Comparison of ENCODE assay signal across 8 mouse cellular contexts in the genomic region with DNA sequence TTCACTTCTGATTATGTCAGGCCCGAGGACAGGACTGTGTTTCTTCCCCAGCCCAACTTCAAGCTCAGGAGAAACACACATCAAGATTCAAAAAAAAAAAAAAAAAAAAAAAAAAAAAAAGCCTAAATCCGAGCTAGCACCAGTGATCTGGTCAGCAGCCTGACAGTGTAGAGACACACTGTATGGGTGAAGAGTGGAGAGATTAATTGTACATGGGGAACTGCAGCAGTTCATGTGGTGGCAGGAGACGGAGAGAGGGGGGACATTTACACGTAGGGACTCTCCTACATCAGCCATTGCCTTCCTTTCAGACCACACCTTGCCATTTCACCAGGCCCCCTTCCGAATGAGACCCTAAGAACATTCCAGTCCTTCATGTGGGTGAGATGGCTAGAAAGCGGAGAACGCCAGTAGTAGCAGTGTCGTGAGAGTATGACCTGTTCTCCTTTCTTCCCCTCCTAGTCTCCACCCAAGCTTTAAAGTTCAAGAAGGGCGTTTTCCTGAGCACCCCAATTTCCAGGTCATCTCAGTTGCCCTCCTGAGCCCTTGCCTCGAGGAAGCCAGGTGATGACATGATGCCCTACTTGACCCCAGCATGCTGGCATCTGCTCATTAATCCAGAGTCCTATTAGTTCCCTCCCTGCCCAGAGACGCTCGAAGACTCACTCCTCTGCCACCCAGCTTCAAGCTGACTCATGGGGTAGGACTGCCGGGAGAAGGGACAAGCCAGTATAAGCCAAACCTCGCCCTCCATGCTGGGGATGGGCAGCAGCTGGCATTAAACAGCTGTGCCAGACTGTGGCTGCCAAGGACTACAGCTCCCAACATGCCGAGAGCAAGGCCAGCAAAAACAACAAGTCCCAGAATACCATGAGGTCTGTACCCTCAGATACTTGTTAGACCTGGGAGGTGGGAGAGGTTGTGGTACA. TPM values are rescaled to one million over a fixed set of nuclear protein-coding genes. Genes with fewer than 3 reads are reported as not detected.
A peak's percentile ranks its signal among the peaks of the same experiment; 100 is the strongest.
DNase-seq lines count a peak whose midpoint lies in the region; ATAC-seq and TF ChIP-seq lines count a peak whose summit lies in the region.

No protein-coding gene starts in this region.

- H3K9ac ChIP-seq in kidney, embryonic 14.5 days (ENCODE audit: low read depth, low read length): peak overlapping the region; percentile 74
- H3K9ac ChIP-seq in liver, embryonic 14.5 days (replicated peaks): peak overlapping the region; percentile 93

- peak overlapping the region; percentile 98 for H3K4me3 ChIP-seq in megakaryocyte, embryonic 14.5 days (replicated peaks)
- peak overlapping the region; percentile 72 for H3K4me3 ChIP-seq in bone marrow, adult 2 months (replicated peaks; ENCODE audit: control insufficient read depth, low read depth, low read length)
- peak overlapping the region; percentile 69 for H3K4me3 ChIP-seq in kidney, embryonic 14.5 days (ENCODE audit: low read length)
- peak overlapping the region; percentile 76 to 84 for H3K4me3 ChIP-seq in liver, embryonic 14.5 days (ENCODE audit: insufficient read depth in 1 of 2, low read depth in 2 of 2, low read length in 2 of 2)

- intact Hi-C loops in gastrocnemius, postnatal 14 days (cut with DNase I; ENCODE audit: low total_unique reads): no loop called here

- no peak for TF ChIP-seq CTCF in bone marrow, adult 2 months (IDR thresholded peaks at IDR 0.05; ENCODE audit: control insufficient read depth, insufficient read depth, low read length)
- no peak for TF ChIP-seq CTCF in liver, embryonic 14.5 days (IDR thresholded peaks at IDR 0.05; ENCODE audit: low read depth)

- 57% methylated on average over 15 of the region's 15 CpGs for WGBS in bone marrow, adult 2 months
- 52% methylated on average over 15 of the region's 15 CpGs for WGBS in kidney, embryonic 14.5 days
- 40% methylated on average over 15 of the region's 15 CpGs for WGBS in liver, embryonic 14.5 days (ENCODE audit: insufficient replicate concordance)

- H3K4me1 ChIP-seq in megakaryocyte, embryonic 14.5 days: peaks cover 69% of the 10 kb centered on the region
- peaks cover 4% of the 10 kb centered on the region for H3K4me1 ChIP-seq in bone marrow, adult 2 months (ENCODE audit: control insufficient read depth, insufficient read depth, low read length)
- H3K4me1 ChIP-seq in kidney, embryonic 14.5 days (ENCODE audit: control insufficient read depth, insufficient read depth, low read length): peaks cover 9% of the 10 kb centered on the region; the same call in 1 of the 2 replicates
- peaks cover 33 to 38% of the 10 kb centered on the region in 2 experiments for H3K4me1 ChIP-seq in liver, embryonic 14.5 days (replicated peaks; ENCODE audit: control insufficient read depth in 2 of 2, insufficient read depth in 2 of 2, low read length in 1 of 2)

- H3K9me3 ChIP-seq in megakaryocyte, embryonic 14.5 days: no peaks in the 10 kb centered on the region
- H3K9me3 ChIP-seq in kidney, embryonic 14.5 days (ENCODE audit: control insufficient read depth, low read length): no peaks in the 10 kb centered on the region
- H3K9me3 ChIP-seq in liver, embryonic 14.5 days (ENCODE audit: control insufficient read depth, low read length): no peaks in the 10 kb centered on the region

- TF ChIP-seq EP300 in liver, embryonic 14.5 days (IDR thresholded peaks at IDR 0.05; ENCODE audit: low read depth): no peak

- H3K27ac ChIP-seq in bone marrow, adult 2 months (ENCODE audit: control insufficient read depth, insufficient read depth, low read depth, low read length, poor library complexity): peak overlapping the region; percentile 79
- peak overlapping the region; percentile 55; the same call in 1 of the 2 replicates for H3K27ac ChIP-seq in kidney, embryonic 14.5 days (ENCODE audit: low read depth, low read length)
- H3K27ac ChIP-seq in liver, embryonic 14.5 days: peak overlapping the region; percentile 98

- peaks cover 36% of the 10 kb centered on the region for H3K36me3 ChIP-seq in megakaryocyte, embryonic 14.5 days (replicated peaks; ENCODE audit: low read length)
- peaks cover 11% of the 10 kb centered on the region; the same call in 1 of the 2 replicates for H3K36me3 ChIP-seq in kidney, embryonic 14.5 days (ENCODE audit: control insufficient read depth, insufficient read depth, low read length)
- peaks cover 20% of the 10 kb centered on the region for H3K36me3 ChIP-seq in liver, embryonic 14.5 days (replicated peaks; ENCODE audit: control insufficient read depth, insufficient read depth, low read depth)

- DNase-seq in gastrocnemius, postnatal 14 days: peak; percentile 72
- DNase-seq in liver, embryonic 14.5 days (ENCODE audit: low read depth in 3 of 3, low spot score in 3 of 3): peak in 1 of 3 experiments; percentile 47
- DNase-seq in retina, postnatal 1 day: peak; percentile 65
- no peak for DNase-seq in thymus, postnatal 0 days (ENCODE audit: low spot score)

- peak overlapping the region; percentile 80 for H3K4me2 ChIP-seq in kidney, embryonic 14.5 days (replicated peaks; ENCODE audit: low read depth, low read length)
- peak overlapping the region; percentile 86 for H3K4me2 ChIP-seq in liver, embryonic 14.5 days (ENCODE audit: low read depth)

- peak; percentile 7; the same call in 1 of the 2 replicates for TF ChIP-seq POLR2A in bone marrow, adult 2 months (IDR thresholded peaks at IDR 0.05; ENCODE audit: borderline replicate concordance, control insufficient read depth, low read depth, low read length)

- H3K27me3 ChIP-seq in megakaryocyte, embryonic 14.5 days (replicated peaks): no peaks in the 10 kb centered on the region
- H3K27me3 ChIP-seq in kidney, embryonic 14.5 days (ENCODE audit: control insufficient read depth, insufficient read depth, low read length): no peaks in the 10 kb centered on the region
- H3K27me3 ChIP-seq in liver, embryonic 14.5 days (ENCODE audit: control insufficient read depth, insufficient read depth, low read length): no peaks in the 10 kb centered on the region

- no peak for ATAC-seq in megakaryocyte, adult 5-6 weeks (ENCODE audit: poor library complexity, severe bottlenecking)
- ATAC-seq in kidney, embryonic 14.5 days (ENCODE audit: low FRiP score, low TSS enrichment): no peak
- ATAC-seq in liver, embryonic 14.5 days (ENCODE audit: insufficient read depth): peak; percentile 29; the same call in 1 of the 2 replicates

RNA-seq across cellular contexts. Expression of a gene that starts 7.2 kb away (rescaled TPM):
- polyA plus RNA-seq in megakaryocyte, embryonic 14.5 days (2012; ENCODE audit: insufficient read depth, low replicate concordance): 79.7 and 92.7 TPM in 2 replicates
- 14.2 and 15.4 TPM in 2 replicates for total RNA-seq in megakaryocyte, adult 5-6 weeks (2015)
- 31.7 and 33.6 TPM in 2 replicates for total RNA-seq in megakaryocyte, adult 5-6 weeks (2017)
- 46.2 and 77.6 TPM in 2 replicates for polyA plus RNA-seq in bone marrow, adult 2 months (2011; ENCODE audit: insufficient read depth, insufficient read length, low replicate concordance, missing spikeins)
- 10 to 100 TPM; 25.1 to 27.8 TPM for total RNA-seq in gastrocnemius, postnatal 14 days (2021)
- 6.8 and 8.3 TPM in 2 replicates for polyA plus RNA-seq in kidney, embryonic 14.5 days (2014; fragmentation: Nextera tagmentation; extraction: Ambion mirVana)
- polyA plus RNA-seq in liver, embryonic 14.5 days (2012; rRNA removed): 22.2 and 25.8 TPM in 2 replicates
- polyA plus RNA-seq in liver, embryonic 14.5 days (2014; fragmentation: Nextera tagmentation; extraction: Ambion mirVana): 16.9 and 20.9 TPM in 2 replicates
- 2.4 and 3.0 TPM in 2 replicates for polyA plus RNA-seq in thymus, postnatal 0 days (2015; fragmentation: Nextera tagmentation; extraction: Ambion mirVana)

RNA-seq across cellular contexts. Expression of a gene that starts 7.3 kb away (rescaled TPM):
- 76.4 and 102 TPM in 2 replicates for polyA plus RNA-seq in megakaryocyte, embryonic 14.5 days (2012; ENCODE audit: insufficient read depth, low replicate concordance)
- total RNA-seq in megakaryocyte, adult 5-6 weeks (2015): 70.8 and 77.7 TPM in 2 replicates
- total RNA-seq in megakaryocyte, adult 5-6 weeks (2017): 62.3 and 79.3 TPM in 2 replicates
- polyA plus RNA-seq in bone marrow, adult 2 months (2011; ENCODE audit: insufficient read depth, insufficient read length, low replicate concordance, missing spikeins): 40.9 and 48.4 TPM in 2 replicates
- 10 to 100 TPM; 82.9 to 84.8 TPM for total RNA-seq in gastrocnemius, postnatal 14 days (2021)
- polyA plus RNA-seq in kidney, embryonic 14.5 days (2014; fragmentation: Nextera tagmentation; extraction: Ambion mirVana): 353 and 454 TPM in 2 replicates
- polyA plus RNA-seq in liver, embryonic 14.5 days (2012; rRNA removed): 55.8 and 83.2 TPM in 2 replicates
- 200 and 229 TPM in 2 replicates for polyA plus RNA-seq in liver, embryonic 14.5 days (2014; fragmentation: Nextera tagmentation; extraction: Ambion mirVana)
- 207 and 226 TPM in 2 replicates for polyA plus RNA-seq in thymus, postnatal 0 days (2015; fragmentation: Nextera tagmentation; extraction: Ambion mirVana)

RNA-seq across cellular contexts. Expression of a gene that starts 13.2 kb away (rescaled TPM):
- 2.7 and 7.6 TPM in 2 replicates for polyA plus RNA-seq in megakaryocyte, embryonic 14.5 days (2012; ENCODE audit: insufficient read depth, low replicate concordance)
- 7.9 and 9.7 TPM in 2 replicates for total RNA-seq in megakaryocyte, adult 5-6 weeks (2015)
- 5.6 and 11.1 TPM in 2 replicates for total RNA-seq in megakaryocyte, adult 5-6 weeks (2017)
- 14.7 and 23.6 TPM in 2 replicates for polyA plus RNA-seq in bone marrow, adult 2 months (2011; ENCODE audit: insufficient read depth, insufficient read length, low replicate concordance, missing spikeins)
- total RNA-seq in gastrocnemius, postnatal 14 days (2021): 1 to 10 TPM; 5.4 to 6.5 TPM
- polyA plus RNA-seq in kidney, embryonic 14.5 days (2014; fragmentation: Nextera tagmentation; extraction: Ambion mirVana): 14.5 and 21.0 TPM in 2 replicates
- 9.2 and 10.4 TPM in 2 replicates for polyA plus RNA-seq in liver, embryonic 14.5 days (2012; rRNA removed)
- polyA plus RNA-seq in liver, embryonic 14.5 days (2014; fragmentation: Nextera tagmentation; extraction: Ambion mirVana): 8.3 and 11.0 TPM in 2 replicates
- 17.0 and 18.3 TPM in 2 replicates for polyA plus RNA-seq in thymus, postnatal 0 days (2015; fragmentation: Nextera tagmentation; extraction: Ambion mirVana)

RNA-seq across cellular contexts. Expression of a gene that starts 19.9 kb away (rescaled TPM):
- 0.14 and 0.54 TPM in 2 replicates for polyA plus RNA-seq in megakaryocyte, embryonic 14.5 days (2012; ENCODE audit: insufficient read depth, low replicate concordance)
- 0.16 TPM in 2 replicates for total RNA-seq in megakaryocyte, adult 5-6 weeks (2015)
- total RNA-seq in megakaryocyte, adult 5-6 weeks (2017): 0.24 and 0.48 TPM in 2 replicates
- polyA plus RNA-seq in bone marrow, adult 2 months (2011; ENCODE audit: insufficient read depth, insufficient read length, low replicate concordance, missing spikeins): 0.61 and 3.8 TPM in 2 replicates
- 1 to 10 TPM; 4.1 to 4.6 TPM for total RNA-seq in gastrocnemius, postnatal 14 days (2021)
- polyA plus RNA-seq in kidney, embryonic 14.5 days (2014; fragmentation: Nextera tagmentation; extraction: Ambion mirVana): 5.6 and 9.0 TPM in 2 replicates
- 0.59 and 0.73 TPM in 2 replicates for polyA plus RNA-seq in liver, embryonic 14.5 days (2012; rRNA removed)
- polyA plus RNA-seq in liver, embryonic 14.5 days (2014; fragmentation: Nextera tagmentation; extraction: Ambion mirVana): 0.19 and 0.37 TPM in 2 replicates
- 0.15 and 0.29 TPM in 2 replicates for polyA plus RNA-seq in thymus, postnatal 0 days (2015; fragmentation: Nextera tagmentation; extraction: Ambion mirVana)

RNA-seq across cellular contexts. Expression of a gene that starts 28.5 kb away (rescaled TPM):
- polyA plus RNA-seq in megakaryocyte, embryonic 14.5 days (2012; ENCODE audit: insufficient read depth, low replicate concordance): 4.9 and 7.4 TPM in 2 replicates
- total RNA-seq in megakaryocyte, adult 5-6 weeks (2015): 11.3 and 12.5 TPM in 2 replicates
- 13.0 and 14.3 TPM in 2 replicates for total RNA-seq in megakaryocyte, adult 5-6 weeks (2017)
- 12.8 and 19.0 TPM in 2 replicates for polyA plus RNA-seq in bone marrow, adult 2 months (2011; ENCODE audit: insufficient read depth, insufficient read length, low replicate concordance, missing spikeins)
- 1 to 10 TPM; 2.2 to 2.6 TPM for total RNA-seq in gastrocnemius, postnatal 14 days (2021)
- 11.8 and 16.9 TPM in 2 replicates for polyA plus RNA-seq in kidney, embryonic 14.5 days (2014; fragmentation: Nextera tagmentation; extraction: Ambion mirVana)
- polyA plus RNA-seq in liver, embryonic 14.5 days (2012; rRNA removed): 8.2 and 9.9 TPM in 2 replicates
- 8.3 and 10.0 TPM in 2 replicates for polyA plus RNA-seq in liver, embryonic 14.5 days (2014; fragmentation: Nextera tagmentation; extraction: Ambion mirVana)
- 20.1 and 23.9 TPM in 2 replicates for polyA plus RNA-seq in thymus, postnatal 0 days (2015; fragmentation: Nextera tagmentation; extraction: Ambion mirVana)
